Mouse (Mus musculus) layer of hippocampus, adult 6 months (tissue): ENCODE measurements around the gene Hspa1b. TPM values are rescaled to one million over a fixed set of nuclear protein-coding genes. Genes with fewer than 3 reads are reported as not detected.

ENCODE experiments used
- long read RNA-seq, 2 experiments: library from polyadenylated mRNA; unstranded; transcript quantifications; one replicate each; pipeline ENCODE4 v2.0.0; 2019 to 2020
- polyA plus RNA-seq: library from polyadenylated mRNA; unstranded; fragments of <200 nt; fragmentation: Nextera tagmentation; gene quantifications from 2 replicates; pipeline ENCODE4 v1.2.3, GENCODE M21; 2021

Gene Hspa1b
- polyA plus RNA-seq = 0.90 and 1.3 TPM in 2 replicates
- long read RNA-seq, experiment 1 = 0 reads
- long read RNA-seq, experiment 2, partial matches to known transcripts = 0 of 1 reads
- long read RNA-seq, experiment 2, other reads (novel, unspliced or antisense) = 0 of 1 reads

DNA sequence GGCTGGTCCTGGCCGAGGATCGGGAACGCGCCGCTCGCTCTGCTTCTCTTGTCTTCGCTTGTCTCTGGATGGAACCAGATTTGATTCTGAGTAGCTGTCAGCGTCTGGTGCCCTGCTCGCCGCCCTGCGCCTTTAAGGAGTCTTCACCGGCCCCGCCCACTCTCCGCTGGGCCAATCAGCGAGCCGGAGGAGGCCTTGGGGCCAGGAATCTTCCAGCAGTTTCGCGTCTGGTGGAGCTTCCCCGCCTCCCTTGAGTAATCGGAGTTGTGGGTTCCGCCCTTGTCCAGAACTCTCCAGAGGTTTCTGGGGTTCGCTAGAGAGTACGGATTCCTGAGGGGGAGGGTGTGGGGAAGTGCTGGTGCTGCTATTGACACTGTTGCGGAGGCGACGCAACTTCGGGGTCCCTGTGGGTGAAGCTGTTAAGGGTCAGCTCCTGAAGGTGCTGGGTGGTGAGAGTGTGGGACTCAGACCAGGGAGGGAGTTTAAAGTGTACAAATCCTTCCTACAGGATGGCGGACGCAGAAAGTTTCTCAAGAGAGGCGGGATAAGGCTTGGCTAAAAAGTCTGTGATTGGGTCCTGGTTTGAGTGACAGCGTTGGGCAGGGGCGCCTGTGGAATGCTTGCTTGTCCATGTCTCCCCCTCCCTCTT lies at the start of gene Hspa1b:
TSS of gene Hspa1b (minus strand) at position 109 of the 649 bp plus-strand sequence.

DNA sequence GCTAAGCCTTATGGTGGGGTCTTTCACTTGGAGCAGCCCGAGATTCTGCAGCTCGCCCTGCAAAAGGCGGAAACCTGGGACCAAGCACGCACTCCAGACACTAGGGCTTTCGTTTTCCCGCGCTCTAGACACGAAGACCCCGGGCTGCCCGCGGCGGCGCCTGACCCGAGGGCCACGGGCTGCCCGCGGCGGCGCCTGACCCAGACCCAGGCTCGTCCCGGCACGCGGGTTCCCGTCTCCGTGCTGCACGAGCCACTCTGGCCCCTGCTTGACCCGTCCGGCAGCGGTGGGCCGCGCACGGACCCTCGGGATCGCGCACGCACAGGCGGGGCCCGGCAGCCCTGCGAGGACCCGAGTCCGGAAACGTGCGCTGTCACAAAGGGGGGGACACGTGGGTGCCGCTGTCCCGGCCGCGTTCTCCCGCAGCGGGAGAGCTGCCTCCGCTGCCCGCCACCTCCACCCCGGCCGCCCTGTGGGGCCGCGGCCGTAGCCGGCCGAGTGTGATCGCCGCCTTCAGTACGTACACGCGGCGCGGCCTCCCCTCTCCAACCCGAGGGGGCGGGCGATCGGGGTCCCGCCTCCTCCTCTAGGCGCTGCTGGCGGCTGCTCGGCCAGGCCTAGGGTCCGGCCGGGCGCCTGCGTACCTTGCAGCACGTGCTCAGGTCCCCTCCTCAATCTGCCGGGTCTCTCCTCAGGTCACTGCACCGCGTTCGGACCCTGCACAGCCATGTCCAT lies 41.8 kb upstream of the Hspa1b start, which contains the start of gene Vars:
TSS of gene Vars (plus strand) at position 271 of the 735 bp plus-strand sequence.

DNA sequence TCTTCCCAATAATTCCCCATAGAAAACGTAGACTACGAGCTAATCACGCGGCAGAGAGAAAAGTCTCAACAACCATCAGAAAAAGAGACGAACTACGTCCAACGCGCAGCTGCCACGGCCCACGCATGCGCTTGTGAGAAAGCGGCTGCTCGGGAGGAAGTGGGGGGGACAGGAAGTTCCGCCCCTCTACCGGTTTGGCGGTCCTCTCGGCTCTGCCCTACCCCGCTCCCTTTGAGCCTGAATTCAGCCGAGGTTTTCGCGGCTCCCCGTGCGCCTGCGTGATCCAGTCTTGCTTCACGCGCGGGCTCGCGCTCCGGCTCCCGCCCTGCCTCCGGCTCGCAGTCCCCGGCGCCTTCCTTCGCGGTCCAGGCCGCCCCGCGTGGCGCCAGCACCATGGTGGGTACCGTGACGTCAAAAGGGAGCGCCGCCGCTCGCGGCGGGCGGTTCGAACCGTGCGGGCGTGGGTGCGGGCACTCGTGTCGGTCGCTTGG lies 22.7 kb upstream of the Hspa1b start, which contains the start of gene Lsm2:
TSS of gene Lsm2 (plus strand) at position 173 of the 491 bp plus-strand sequence.

DNA sequence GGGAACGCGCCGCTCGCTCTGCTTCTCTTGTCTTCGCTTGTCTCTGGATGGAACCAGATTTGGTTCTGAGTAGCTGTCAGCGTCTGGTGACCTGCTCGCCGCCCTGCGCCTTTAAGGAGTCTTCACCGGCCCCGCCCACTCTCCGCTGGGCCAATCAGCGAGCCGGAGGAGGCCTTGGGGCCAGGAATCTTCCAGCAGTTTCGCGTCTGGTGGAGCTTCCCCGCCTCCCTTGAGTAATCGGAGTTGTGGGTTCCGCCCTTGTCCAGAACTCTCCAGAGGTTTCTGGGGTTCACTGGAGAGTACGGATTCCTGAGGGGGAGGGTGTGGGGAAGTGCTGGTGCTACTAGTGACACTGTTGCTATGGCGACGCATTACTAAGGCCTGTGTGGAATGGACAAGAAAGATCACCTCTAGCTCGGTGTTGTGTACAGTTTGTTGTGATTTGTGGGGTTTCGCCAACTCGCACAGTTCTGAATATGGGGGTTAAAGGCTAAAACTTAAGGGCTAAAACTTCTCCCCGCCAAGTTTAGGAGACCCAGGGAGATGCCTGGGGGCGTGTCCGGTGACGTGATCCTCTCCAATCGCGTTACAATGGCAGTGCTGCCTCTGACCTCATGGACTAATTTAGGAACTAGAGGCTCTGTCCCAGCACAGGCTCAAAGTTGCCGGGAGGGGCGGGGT lies 13.2 kb upstream of the Hspa1b start, which contains the start of the genes Hspa1a and Hspa1l:
TSS of gene Hspa1a (minus strand) at position 88 of the 681 bp plus-strand sequence.
TSS of gene Hspa1l (plus strand) at position 635 of the 681 bp plus-strand sequence.

DNA sequence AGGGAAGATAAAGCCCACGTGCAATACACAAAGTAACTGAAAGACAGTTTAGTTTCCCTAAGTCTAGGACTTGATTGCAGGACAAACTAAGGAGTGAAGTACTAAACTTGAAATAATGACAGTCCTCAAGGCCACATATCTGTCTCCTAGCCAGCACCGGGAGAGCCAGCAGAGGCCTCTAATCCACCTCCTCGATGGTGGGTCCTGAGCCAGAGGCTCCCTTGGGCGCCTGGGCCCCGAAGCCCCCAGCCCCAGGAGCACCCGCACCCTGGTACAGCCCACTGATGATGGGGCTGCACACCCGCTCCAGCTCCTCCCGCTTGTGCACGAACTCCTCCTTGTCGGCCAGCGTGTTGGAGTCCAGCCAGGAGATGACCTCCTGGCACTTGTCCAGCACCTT lies 10.8 kb upstream of the Hspa1b start, which contains the start of gene Gm20481:
TSS of gene Gm20481 (plus strand) at position 91 of the 400 bp plus-strand sequence.

DNA sequence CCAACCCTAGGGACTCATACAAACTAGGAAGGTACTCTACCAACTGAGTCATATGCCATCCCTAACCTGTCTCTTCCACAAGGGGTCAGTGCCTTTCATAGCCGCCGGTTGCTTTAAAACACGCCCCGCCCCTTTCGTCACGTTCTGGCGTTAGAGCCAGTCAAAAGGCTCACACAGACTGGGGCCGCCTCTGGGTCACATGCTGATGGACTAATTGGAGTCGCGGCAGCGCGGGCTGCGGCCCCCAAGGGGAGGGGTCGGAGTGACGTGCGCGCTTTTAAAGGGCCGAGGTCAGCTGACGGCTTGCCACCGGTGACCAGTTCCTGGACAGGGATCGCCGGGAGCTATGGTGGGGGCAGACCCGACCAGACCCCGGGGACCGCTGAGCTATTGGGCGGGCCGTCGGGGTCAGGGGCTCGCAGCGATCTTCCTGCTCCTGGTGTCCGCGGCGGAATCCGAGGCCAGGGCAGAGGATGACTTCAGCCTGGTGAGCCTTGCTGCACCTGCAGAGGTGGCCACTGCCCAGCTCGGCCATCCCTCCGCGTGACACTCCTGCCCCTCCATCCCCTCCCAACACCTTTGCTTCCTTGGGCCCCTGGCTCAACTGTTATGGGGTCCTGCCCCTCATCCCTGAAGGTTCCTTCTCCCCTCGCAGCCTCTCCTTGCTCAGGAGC lies 27.8 kb downstream of the Hspa1b start, which contains the start of gene Neu1:
TSS of gene Neu1 (plus strand) at position 193 of the 674 bp plus-strand sequence.

DNA sequence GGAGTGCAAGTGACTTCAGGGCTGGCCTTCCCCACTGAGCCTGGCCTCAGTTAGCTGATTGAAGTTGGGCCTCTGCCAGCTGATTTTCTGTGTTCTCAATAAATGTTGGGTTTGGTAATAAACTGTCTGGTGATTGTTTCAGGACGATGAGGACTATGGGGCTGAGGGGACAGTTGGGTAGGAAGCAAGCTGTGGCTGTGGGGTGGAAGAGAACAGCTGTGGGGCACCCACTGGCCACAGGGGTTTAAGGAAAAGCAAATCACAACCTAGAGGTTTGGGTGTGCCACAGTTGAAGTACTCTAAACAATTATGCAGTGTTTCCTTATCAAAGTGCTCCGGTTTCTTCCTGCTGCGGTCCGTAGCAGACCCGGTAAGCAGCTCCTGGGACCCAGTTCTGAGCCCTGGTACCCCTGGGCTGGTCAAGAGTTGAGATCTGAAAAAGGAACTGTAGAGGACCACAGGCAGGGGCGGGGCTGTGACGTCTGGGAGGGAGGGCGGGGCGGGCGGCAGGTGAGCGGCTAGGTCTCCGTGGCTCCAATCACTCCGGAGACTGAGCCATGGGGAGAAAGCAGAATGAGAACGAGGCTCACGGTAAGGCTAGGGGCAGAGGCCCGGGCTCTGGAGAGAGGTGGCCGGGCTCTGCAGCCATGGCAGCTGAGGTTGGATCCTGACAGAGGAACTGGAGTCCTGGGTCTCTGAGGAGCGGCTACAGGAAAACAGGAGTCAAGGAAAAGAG lies 44.9 kb downstream of the Hspa1b start, which contains the start of gene Slc44a4:
TSS of gene Slc44a4 (plus strand) at position 537 of the 736 bp plus-strand sequence.

Other genes starting within 250 kb of the Hspa1b start
- 9.3 and 15.6 TPM in 2 replicates for gene C4b, start 215.4 kb downstream of the Hspa1b start, polyA plus RNA-seq
- not detected in 2 replicates for gene Cyp21a1, start 154.7 kb downstream of the Hspa1b start, polyA plus RNA-seq
- gene Stk19, start 122.3 kb downstream of the Hspa1b start, polyA plus RNA-seq = 55.5 and 61.6 TPM in 2 replicates
- 26.3 and 27.8 TPM in 2 replicates for gene Dxo, start 122.2 kb downstream of the Hspa1b start, polyA plus RNA-seq
- gene Skiv2l, start 109.0 kb downstream of the Hspa1b start, polyA plus RNA-seq = 23.6 and 26.5 TPM in 2 replicates
- 36.8 and 43.3 TPM in 2 replicates for gene Nelfe, start 108.8 kb downstream of the Hspa1b start, polyA plus RNA-seq
- gene Cfb, start 96.7 kb downstream of the Hspa1b start, polyA plus RNA-seq = 0.49 and 0.80 TPM in 2 replicates
- gene Zbtb12, start 79.8 kb downstream of the Hspa1b start, polyA plus RNA-seq = 0.23 and 0.26 TPM in 2 replicates
- gene Gm20547, start 77.2 kb downstream of the Hspa1b start, polyA plus RNA-seq = not detected in 2 replicates
- 1.3 and 2.0 TPM in 2 replicates for gene C2, start 61.0 kb downstream of the Hspa1b start, polyA plus RNA-seq
- gene Ehmt2, start 60.8 kb downstream of the Hspa1b start, polyA plus RNA-seq = 21.5 and 22.0 TPM in 2 replicates
- gene Slc44a4, start 44.8 kb downstream of the Hspa1b start, polyA plus RNA-seq = 0.29 and 0.30 TPM in 2 replicates
- 24.8 and 26.2 TPM in 2 replicates for gene Neu1, start 28.0 kb downstream of the Hspa1b start, polyA plus RNA-seq
- gene Gm20481, start 10.7 kb upstream of the Hspa1b start, polyA plus RNA-seq = not detected in 2 replicates
- 7.2 and 7.7 TPM in 2 replicates for gene Hspa1a, start 12.9 kb upstream of the Hspa1b start, polyA plus RNA-seq
- gene Hspa1l, start 13.5 kb upstream of the Hspa1b start, polyA plus RNA-seq = 0.60 and 0.84 TPM in 2 replicates
- gene Lsm2, start 22.6 kb upstream of the Hspa1b start, polyA plus RNA-seq = 35.2 and 42.4 TPM in 2 replicates
- 20.0 and 21.5 TPM in 2 replicates for gene Vars, start 41.7 kb upstream of the Hspa1b start, polyA plus RNA-seq
- gene Vwa7, start 57.3 kb upstream of the Hspa1b start, polyA plus RNA-seq = 0.20 TPM in 1 of 2 replicates, not detected in the other
- 0.62 and 0.97 TPM in 2 replicates for gene Sapcd1, start 68.8 kb upstream of the Hspa1b start, polyA plus RNA-seq
- gene Msh5, start 87.5 kb upstream of the Hspa1b start, polyA plus RNA-seq = 0.33 and 0.59 TPM in 2 replicates
- gene Clic1, start 90.7 kb upstream of the Hspa1b start, polyA plus RNA-seq = 28.2 and 29.7 TPM in 2 replicates
- gene Ddah2, start 99.8 kb upstream of the Hspa1b start, polyA plus RNA-seq = 18.0 and 23.6 TPM in 2 replicates
- gene Ly6g6c, start 106.2 kb upstream of the Hspa1b start, polyA plus RNA-seq = not detected in 2 replicates
- 0.06 TPM in 1 of 2 replicates, not detected in the other for gene Mpig6b, start 106.9 kb upstream of the Hspa1b start, polyA plus RNA-seq
- 4.4 and 4.6 TPM in 2 replicates for gene Ly6g6e, start 117.7 kb upstream of the Hspa1b start, polyA plus RNA-seq
- gene Ly6g6d, start 118.8 kb upstream of the Hspa1b start, polyA plus RNA-seq = 1.2 and 2.3 TPM in 2 replicates
- 1.2 and 2.1 TPM in 2 replicates for gene Ly6g6f, start 126.4 kb upstream of the Hspa1b start, polyA plus RNA-seq
- 86.3 and 93.9 TPM in 2 replicates for gene Abhd16a, start 130.0 kb upstream of the Hspa1b start, polyA plus RNA-seq
- gene Ly6g5c, start 149.0 kb upstream of the Hspa1b start, polyA plus RNA-seq = not detected in 2 replicates
- not detected in 2 replicates for gene Ly6g5b, start 156.2 kb upstream of the Hspa1b start, polyA plus RNA-seq
- 16.5 and 19.1 TPM in 2 replicates for gene Gpank1, start 162.2 kb upstream of the Hspa1b start, polyA plus RNA-seq
- 212 and 242 TPM in 2 replicates for gene Csnk2b, start 162.8 kb upstream of the Hspa1b start, polyA plus RNA-seq
- gene D17H6S53E, start 167.1 kb upstream of the Hspa1b start, polyA plus RNA-seq = 24.7 and 40.7 TPM in 2 replicates
- not detected in 2 replicates for gene Apom, start 172.8 kb upstream of the Hspa1b start, polyA plus RNA-seq
- gene Bag6, start 175.9 kb upstream of the Hspa1b start, polyA plus RNA-seq = 68.3 and 90.8 TPM in 2 replicates
- 25.5 and 33.2 TPM in 2 replicates for gene Prrc2a, start 205.7 kb upstream of the Hspa1b start, polyA plus RNA-seq
- gene Aif1, start 216.8 kb upstream of the Hspa1b start, polyA plus RNA-seq = 37.6 and 39.5 TPM in 2 replicates
- 28.9 and 30.2 TPM in 2 replicates for gene Lst1, start 229.2 kb upstream of the Hspa1b start, polyA plus RNA-seq
- gene Ltb, start 235.2 kb upstream of the Hspa1b start, polyA plus RNA-seq = 1.2 and 1.4 TPM in 2 replicates
- gene Tnf, start 242.8 kb upstream of the Hspa1b start, polyA plus RNA-seq = 0.09 and 0.19 TPM in 2 replicates
- gene Lta, start 246.1 kb upstream of the Hspa1b start, polyA plus RNA-seq = 0.14 and 0.16 TPM in 2 replicates